ENCODE assay signal across 9 mouse cellular contexts in the genomic region with DNA sequence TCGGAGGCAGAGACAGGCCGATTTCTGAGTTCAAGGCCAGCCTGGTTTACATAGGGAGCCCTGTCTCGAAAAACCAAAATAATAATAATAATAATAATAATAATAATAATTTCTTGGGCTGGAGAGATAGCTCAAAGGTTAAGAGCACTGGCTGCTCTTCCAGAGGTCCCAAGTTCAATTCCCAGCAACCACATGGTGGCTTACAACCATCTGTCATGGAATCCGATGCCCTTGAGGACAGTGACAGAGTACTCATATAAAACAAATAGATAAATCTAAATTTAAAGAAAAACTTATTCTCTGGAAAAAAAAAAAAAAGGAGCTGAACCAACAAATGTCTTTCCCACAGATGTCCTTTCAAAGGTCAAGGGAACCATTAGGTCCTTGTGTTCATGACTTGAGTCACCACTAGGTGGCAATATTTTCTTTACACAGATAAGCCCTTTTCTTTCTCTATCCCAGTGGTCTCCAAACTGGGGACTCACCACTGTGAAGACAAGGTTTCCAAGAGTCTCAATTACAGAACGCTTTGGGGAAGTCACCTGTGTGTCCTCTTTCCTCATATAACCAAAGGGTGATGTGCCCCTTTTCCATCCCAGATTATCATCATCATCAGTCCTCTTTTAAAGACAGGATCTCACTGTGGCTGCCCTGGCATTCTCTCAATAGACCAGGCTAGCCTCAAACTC.
A peak's percentile ranks its signal among the peaks of the same experiment; 100 is the strongest.
DNase-seq lines count a peak whose midpoint lies in the region; ATAC-seq and TF ChIP-seq lines count a peak whose summit lies in the region.
"Had no signal": no experiment of that assay in that cellular context is flagged by ENCODE, and none has a peak within 500 bp of the region (broad histone marks: within the 10 kb centered on the region; RNA-seq: fewer than 3 reads in every experiment).

No protein-coding gene starts in this region.

- no peaks in the 10 kb centered on the region for H3K4me1 ChIP-seq in intestine, embryonic 14.5 days (replicated peaks; ENCODE audit: control insufficient read depth, insufficient read depth, low read length)
- H3K4me1 ChIP-seq in intestine, embryonic 16.5 days (ENCODE audit: control insufficient read depth, insufficient read depth, low read length), result no peaks in the 10 kb centered on the region
- peaks cover 0 to 3% of the 10 kb centered on the region in 2 experiments; a peak in 3 of 4 replicates for H3K4me1 ChIP-seq in CH12.LX (ENCODE audit: control insufficient read depth in 1 of 2, insufficient read depth in 2 of 2)

- in situ Hi-C loops in CH12.LX (cut with MboI; ENCODE audit: low pct_ligation_motif_present, low pct_unique_long_range_greater_than_20kb, low sequenced_read_pairs), result loop anchor here (5.0 kb wide), 1 partner anchor 123 kb away; no protein-coding TSS in a partner anchor

- no peak overlapping the region for H3K27ac ChIP-seq in intestine, embryonic 14.5 days (ENCODE audit: low read depth)
- no peak overlapping the region for H3K27ac ChIP-seq in intestine, embryonic 16.5 days (ENCODE audit: low read length)
- H3K27ac ChIP-seq in CH12.LX (ENCODE audit: insufficient read depth, low read depth), result no peak overlapping the region

- H3K4me3 ChIP-seq in intestine, embryonic 14.5 days (ENCODE audit: low read depth, low read length), result no peak overlapping the region
- no peak overlapping the region for H3K4me3 ChIP-seq in intestine, embryonic 16.5 days (ENCODE audit: low read length)
- H3K4me3 ChIP-seq in CH12.LX (replicated peaks in 1 of 3; ENCODE audit: low read depth in 2 of 3, low read length in 2 of 3, poor library complexity in 1 of 3), result no peak overlapping the region
- H3K4me3 ChIP-seq: megakaryocyte, embryonic 14.5 days had no signal

- WGBS in intestine, embryonic 14.5 days, result 69% methylated on average over 5 of the region's 5 CpGs
- 70% methylated on average over 5 of the region's 5 CpGs for WGBS in intestine, embryonic 16.5 days

- no peak for TF ChIP-seq POLR2A in CH12.LX (IDR thresholded peaks at IDR 0.05; ENCODE audit: low read depth, low read length)

- H3K27me3 ChIP-seq in intestine, embryonic 14.5 days (replicated peaks; ENCODE audit: control insufficient read depth, insufficient read depth, low read length), result no peaks in the 10 kb centered on the region
- no peaks in the 10 kb centered on the region for H3K27me3 ChIP-seq in intestine, embryonic 16.5 days (replicated peaks; ENCODE audit: control insufficient read depth, insufficient read depth, low read length)
- no peaks in the 10 kb centered on the region for H3K27me3 ChIP-seq in CH12.LX (replicated peaks)

- H3K4me2 ChIP-seq in intestine, embryonic 14.5 days (ENCODE audit: low read length), result no peak overlapping the region
- H3K4me2 ChIP-seq in intestine, embryonic 16.5 days (ENCODE audit: low read depth, low read length), result no peak overlapping the region
- H3K4me2 ChIP-seq in CH12.LX (ENCODE audit: insufficient read depth, low read depth, poor library complexity, severe bottlenecking), result peak overlapping the region; percentile 42; the same call in 1 of the 2 replicates

- H3K9ac ChIP-seq in intestine, embryonic 14.5 days (ENCODE audit: low read length), result no peak overlapping the region
- H3K9ac ChIP-seq in intestine, embryonic 16.5 days (ENCODE audit: low read depth, low read length), result no peak overlapping the region
- no peak overlapping the region for H3K9ac ChIP-seq in CH12.LX (ENCODE audit: insufficient read depth, low read depth)

- peak; percentile 91 for TF ChIP-seq RAD21 in CH12.LX (IDR thresholded peaks at IDR 0.05; ENCODE audit: low read depth, low read length)

- TF ChIP-seq EP300 in CH12.LX (IDR thresholded peaks at IDR 0.05; ENCODE audit: low read length), result no peak

- no peaks in the 10 kb centered on the region for H3K9me3 ChIP-seq in intestine, embryonic 14.5 days (ENCODE audit: control insufficient read depth, low read length)
- H3K9me3 ChIP-seq in intestine, embryonic 16.5 days (ENCODE audit: control insufficient read depth, low read length), result no peaks in the 10 kb centered on the region
- no peaks in the 10 kb centered on the region for H3K9me3 ChIP-seq in CH12.LX (replicated peaks; ENCODE audit: low read length)
- H3K9me3 ChIP-seq: megakaryocyte, embryonic 14.5 days had no signal

- no peaks in the 10 kb centered on the region for H3K36me3 ChIP-seq in intestine, embryonic 14.5 days (ENCODE audit: control insufficient read depth, insufficient read depth, low read length)
- H3K36me3 ChIP-seq in intestine, embryonic 16.5 days (ENCODE audit: control insufficient read depth, insufficient read depth, low read length), result no peaks in the 10 kb centered on the region
- H3K36me3 ChIP-seq in CH12.LX (replicated peaks in 1 of 2; ENCODE audit: control insufficient read depth in 1 of 2, insufficient read depth in 1 of 2, low read length in 1 of 2), result no peaks in the 10 kb centered on the region

- dilution Hi-C loops in CH12.LX (cut with MboI; ENCODE audit: extremely low pct_ligation_motif_present, extremely low pct_unique_long_range_greater_than_20kb, low sequenced_read_pairs), result no loop called here

- peak; percentile 52 for DNase-seq in intestine, embryonic 14.5 days (ENCODE audit: low spot score)
- peak; percentile 65 for DNase-seq in CH12.LX (ENCODE audit: extremely low read depth)
- peak; percentile 19 for DNase-seq in cerebellum, adult 8-10 months
- peak; percentile 13 for DNase-seq in heart, postnatal 4 days
- DNase-seq in lung, postnatal 10 days, result peak; percentile 61
- DNase-seq in urinary bladder, postnatal 14 days (ENCODE audit: low spot score), result no peak
- no peak for DNase-seq in ovary, postnatal 10 days (ENCODE audit: low spot score)

- TF ChIP-seq CTCF in CH12.LX (conservative IDR thresholded peaks at IDR 0.05 in 1 of 2, IDR thresholded peaks at IDR 0.05 in 1 of 2; ENCODE audit: low read depth in 2 of 2, low read length in 2 of 2), result peak; percentile 77 to 89

- H3K79me2 ChIP-seq in CH12.LX (replicated peaks; ENCODE audit: control insufficient read depth, extremely low read depth, insufficient read depth, poor library complexity, severe bottlenecking), result no peaks in the 10 kb centered on the region

- peak; percentile 53 for ATAC-seq in intestine, embryonic 14.5 days (replicated peaks; ENCODE audit: low FRiP score, low TSS enrichment, low read depth)
- no peak for ATAC-seq in intestine, embryonic 16.5 days

TF ChIP-seq in CH12.LX, 34 proteins besides CTCF, POLR2A, EP300 and RAD21:
- 0 out of 2 replicates have a peak, but pooled peaks have one; percentile 36 for TF ChIP-seq JUND (conservative IDR thresholded peaks at IDR 0.05; ENCODE audit: low read depth, low read length)
- TF ChIP-seq RCOR1 (conservative IDR thresholded peaks at IDR 0.05; ENCODE audit: low read depth, low read length), result no peak
- TF ChIP-seq ELF1 (IDR thresholded peaks at IDR 0.05; ENCODE audit: low read depth, low read length), result no peak
- peak; percentile 48; the same call in 1 of the 2 replicates for TF ChIP-seq ZNF384 (IDR thresholded peaks at IDR 0.05; ENCODE audit: low read depth, low read length)
- TF ChIP-seq BHLHE40 (IDR thresholded peaks at IDR 0.05; ENCODE audit: low read depth, low read length), result no peak
- no peak for TF ChIP-seq ZMIZ1 (IDR thresholded peaks at IDR 0.05; ENCODE audit: low read depth, low read length)
- peak; percentile 46; the same call in 1 of the 2 replicates for TF ChIP-seq MYC (IDR thresholded peaks at IDR 0.05; ENCODE audit: low read depth, low read length)
- TF ChIP-seq TCF12 (IDR thresholded peaks at IDR 0.05; ENCODE audit: low read depth, low read length), result no peak
- TF ChIP-seq MAZ (IDR thresholded peaks at IDR 0.05; ENCODE audit: low read depth, low read length), result no peak
- TF ChIP-seq MXI1 (IDR thresholded peaks at IDR 0.05; ENCODE audit: low read depth, low read length), result no peak
- peak; percentile 56 for TF ChIP-seq ZC3H11A (IDR thresholded peaks at IDR 0.05; ENCODE audit: low read depth, low read length)
- peak; percentile 85 for TF ChIP-seq SMC3 (IDR thresholded peaks at IDR 0.05; ENCODE audit: low read depth, low read length)

Comparison
In these comparisons a context has a peak if more than half of its experiments do, and no peak if none do; other contexts are left out.
1. DNase-seq: peak in intestine, embryonic 14.5 days (single experiment), CH12.LX (single experiment), cerebellum, adult 8-10 months (single experiment), heart, postnatal 4 days (single experiment) and lung, postnatal 10 days (single experiment); none in urinary bladder, postnatal 14 days (single experiment) and ovary, postnatal 10 days (single experiment).